Mouse (Mus musculus) kidney, postnatal 0 days (tissue): ENCODE results near the gene Vav2. TPM values are rescaled to one million over a fixed set of nuclear protein-coding genes. Genes with fewer than 3 reads are reported as not detected.
A peak's percentile ranks its signal among the peaks of the same experiment; 100 is the strongest.

Experiments
- ATAC-seq: fragments of 200-750 bp; cut with Nextera tagmentation; replicated peaks from 2 replicates; pipeline ENCODE4 v1.8.0; 2017; ENCODE audit warnings: low read depth, moderate number of reproducible peaks, moderate TSS enrichment, moderate library complexity; ENCODE audit not compliant: low FRiP score
- DNase-seq: peaks from one replicate; pipeline ENCODE4 v3.0.0-alpha.2; 2016; ENCODE audit warnings: low spot score
- H3K27ac ChIP-seq: fragments of 300-500 bp; sonication (generic); 2 replicates; pipeline ENCODE4 v1.5.1; 2014; ENCODE audit warnings: mild to moderate bottlenecking
- H3K27me3 ChIP-seq: fragments of 300-500 bp; sonication (generic); 2 replicates; pipeline ENCODE4 v1.6.1; 2014; ENCODE audit warnings: low read length, mixed read lengths; ENCODE audit not compliant: insufficient read depth
- H3K36me3 ChIP-seq: fragments of 300-500 bp; sonication (generic); 2 replicates; pipeline ENCODE4 v1.6.1; 2014; ENCODE audit warnings: low read length, mixed read lengths; ENCODE audit not compliant: insufficient read depth
- H3K4me1 ChIP-seq: fragments of 300-500 bp; sonication (generic); replicated peaks from 2 replicates; pipeline ENCODE4 v1.6.1; 2014; ENCODE audit warnings: antibody characterized with exemption, low read length, mixed read lengths; ENCODE audit not compliant: insufficient read depth
- H3K4me2 ChIP-seq: fragments of 300-500 bp; sonication (generic); 2 replicates; pipeline ENCODE4 v1.6.1; 2014; ENCODE audit warnings: mild to moderate bottlenecking, low read length, moderate library complexity, mixed read lengths
- H3K4me3 ChIP-seq: fragments of 300-500 bp; sonication (generic); replicated peaks from 2 replicates; pipeline ENCODE4 v1.5.1; 2014; ENCODE audit warnings: low read depth, low read length
- H3K9ac ChIP-seq: fragments of 300-500 bp; sonication (generic); 2 replicates; pipeline ENCODE4 v1.6.1; 2014; ENCODE audit warnings: low read depth, low read length
- H3K9me3 ChIP-seq: fragments of 300-500 bp; sonication (generic); replicated peaks from 2 replicates; pipeline ENCODE4 v1.6.1; 2016; ENCODE audit warnings: low read length, inconsistent platforms, mixed read lengths
- CTCF ChIP-seq: IDR thresholded peaks from 2 replicates; pipeline ENCODE4 v1.5.1; 2016; ENCODE audit warnings: antibody characterized with exemption, low read depth, mild to moderate bottlenecking, moderate library complexity
- WGBS: fragments of 180-500 bp; shearing (Covaris S2); extraction: QIAGEN DNeasy Blood & Tissue Kit; methylation state at CpG from one replicate; pipeline ENCODE4 v1.1.7; 2014; 5-methylcytosine and 5-hydroxymethylcytosine counted together
- polyA plus RNA-seq: library from polyadenylated mRNA; unstranded; fragments of >200 nt; fragmentation: Nextera tagmentation; extraction: Ambion mirVana; gene quantifications from 2 replicates; pipeline ENCODE4 v1.2.1, GENCODE M21; 2015

Gene Vav2
- polyA plus RNA-seq, 1 experiment from 2014 or later, result 4.7 TPM

GRCm38 (mm10) chr2:27381254-27381653 lies 45.6 kb downstream of the Vav2 start:
- Histone ChIP-seq H3K27me3 (no peaks in the 10 kb centered on the region), H3K4me3 (no peak overlapping the region), H3K36me3 (0 out of 2 replicates have a peak, but pooled peaks cover 3% of the 10 kb centered on the region), H3K9me3 (no peaks in the 10 kb centered on the region), H3K4me2 (no peak overlapping the region), H3K9ac (no peak overlapping the region), H3K4me1 (peaks cover 11% of the 10 kb centered on the region; the same call in 1 of the 2 replicates), H3K27ac (peak overlapping the region; percentile 27; the same call in 1 of the 2 replicates)
- no peak for DNase-seq
- 79% methylated on average over 3 of the region's 3 CpGs for WGBS
- no peak for TF ChIP-seq CTCF
- ATAC-seq, result no peak

DNA sequence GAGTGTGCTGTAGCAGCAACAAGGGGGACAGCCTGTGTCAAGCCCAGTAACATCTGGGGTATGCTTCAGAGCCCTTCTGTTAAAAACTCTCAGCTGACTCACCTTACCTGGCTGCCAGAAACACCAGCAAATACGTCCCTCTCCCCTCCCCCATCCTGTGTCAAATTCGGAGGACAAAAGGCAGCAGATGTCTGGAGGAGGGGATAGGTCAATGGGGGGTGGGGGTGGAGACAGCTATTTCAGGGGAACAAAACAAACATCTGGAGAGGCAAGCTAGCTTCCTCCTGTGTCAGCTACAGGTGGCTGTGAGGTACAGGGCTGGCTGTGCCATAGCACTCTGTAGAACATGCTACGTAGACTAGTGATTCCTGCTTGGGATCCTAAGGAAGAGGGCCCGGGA lies 49.0 kb downstream of the Vav2 start:
- 47% methylated on average over 4 of the region's 4 CpGs for WGBS
- peaks cover 11% of the 10 kb centered on the region; the same call in 1 of the 2 replicates for H3K4me1 ChIP-seq
- no peak for TF ChIP-seq CTCF

DNA sequence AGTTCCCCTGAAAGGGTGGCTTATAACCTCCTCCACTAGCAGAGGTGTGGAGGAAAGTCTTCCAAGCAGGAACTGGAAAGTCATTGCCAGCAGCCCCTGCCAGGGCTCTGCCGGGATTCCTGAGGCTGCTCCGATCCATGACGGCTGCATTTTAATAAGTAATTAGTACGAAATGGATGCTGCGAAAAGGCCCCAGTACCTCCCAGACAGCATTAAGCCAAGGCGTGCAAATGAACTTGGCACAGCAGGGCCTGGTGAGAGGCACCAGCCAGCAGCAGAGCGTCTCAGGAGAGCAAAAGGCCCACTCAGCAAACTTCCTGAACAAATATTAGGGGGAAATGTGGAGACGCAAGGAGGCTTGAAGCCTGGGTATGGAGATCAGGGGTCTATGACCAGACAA lies 49.7 kb downstream of the Vav2 start:
- WGBS, result 62% methylated on average over 8 of the region's 8 CpGs

More for the DNA sequence above, 49.0 kb downstream of the Vav2 start:
- Histone ChIP-seq H3K36me3 (no peaks in the 10 kb centered on the region), H3K27me3 (no peaks in the 10 kb centered on the region), H3K4me3 (no peak overlapping the region), H3K27ac (no peak overlapping the region), H3K9me3 (no peaks in the 10 kb centered on the region), H3K4me2 (no peak overlapping the region), H3K9ac (no peak overlapping the region)
- DNase-seq, result no peak
- ATAC-seq, result no peak

DNA sequence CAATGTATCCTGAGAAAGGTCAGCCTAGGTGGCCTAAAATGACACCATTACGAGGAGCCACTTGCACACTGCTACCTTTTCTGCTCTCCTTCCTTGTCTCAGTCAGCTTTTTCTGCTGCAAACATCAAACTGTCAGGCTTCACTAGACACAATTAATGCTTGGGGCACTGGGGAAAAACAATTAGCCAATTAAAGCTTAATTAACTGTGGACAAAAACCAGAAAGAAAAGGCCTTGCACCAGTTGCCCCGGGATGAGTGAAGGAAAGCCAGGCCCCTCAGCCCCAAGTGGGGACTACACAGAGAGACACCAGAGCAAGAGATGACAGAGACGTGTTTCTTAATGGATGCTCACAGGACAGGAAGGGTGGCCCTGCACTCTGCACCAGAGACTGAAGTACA lies 51.7 kb downstream of the Vav2 start:
- TF ChIP-seq CTCF, result no peak
- Histone ChIP-seq H3K9me3 (no peaks in the 10 kb centered on the region), H3K4me1 (peaks cover 7% of the 10 kb centered on the region; the same call in 1 of the 2 replicates), H3K4me3 (no peak overlapping the region), H3K4me2 (no peak overlapping the region), H3K27me3 (no peaks in the 10 kb centered on the region), H3K36me3 (no peaks in the 10 kb centered on the region), H3K27ac (no peak overlapping the region), H3K9ac (no peak overlapping the region)
- DNase-seq, result no peak
- no peak for ATAC-seq
- 16% methylated on average over 3 of the region's 3 CpGs for WGBS

More for the DNA sequence above, 49.7 kb downstream of the Vav2 start:
- Histone ChIP-seq H3K27ac (no peak overlapping the region), H3K9ac (no peak overlapping the region), H3K27me3 (no peaks in the 10 kb centered on the region), H3K4me2 (no peak overlapping the region), H3K9me3 (no peaks in the 10 kb centered on the region), H3K4me3 (no peak overlapping the region), H3K4me1 (peaks cover 11% of the 10 kb centered on the region; the same call in 1 of the 2 replicates), H3K36me3 (no peaks in the 10 kb centered on the region)
- TF ChIP-seq CTCF, result no peak
- ATAC-seq (no peak), DNase-seq (no peak)

DNA sequence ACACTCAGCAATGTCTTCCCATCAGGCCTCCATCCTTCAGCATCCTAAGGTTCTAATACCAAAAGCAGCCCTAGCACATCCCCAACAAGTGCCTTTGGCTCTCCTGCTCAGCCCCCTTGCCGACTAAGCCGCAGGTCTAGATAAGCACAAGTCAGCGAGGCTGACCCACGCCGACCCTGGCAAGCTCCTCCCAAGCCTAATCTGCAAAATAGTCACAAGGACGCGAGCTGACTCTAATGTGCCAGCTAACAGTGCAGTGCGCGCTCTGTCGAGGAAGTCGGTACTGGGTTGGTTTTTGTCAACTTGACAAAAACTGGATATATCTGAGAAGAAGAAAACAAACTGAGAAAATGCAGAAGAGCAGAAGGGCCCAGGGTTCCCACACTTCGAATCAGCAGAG lies 53.5 kb downstream of the Vav2 start:
- no peak overlapping the region for H3K4me3 ChIP-seq
- ATAC-seq (no peak), DNase-seq (no peak)
- no peak overlapping the region for H3K27ac ChIP-seq
- H3K36me3 ChIP-seq, result no peaks in the 10 kb centered on the region
- 57% methylated on average over 12 of the region's 12 CpGs for WGBS
- H3K9ac ChIP-seq, result no peak overlapping the region
- TF ChIP-seq CTCF, result no peak
- H3K4me1 ChIP-seq, result peaks cover 6% of the 10 kb centered on the region; the same call in 1 of the 2 replicates
- H3K27me3 ChIP-seq, result no peaks in the 10 kb centered on the region
- no peak overlapping the region for H3K4me2 ChIP-seq
- no peaks in the 10 kb centered on the region for H3K9me3 ChIP-seq

- H3K27ac ChIP-seq, result no peak overlapping the region
- no peak for TF ChIP-seq CTCF
- H3K4me3 ChIP-seq, result no peak overlapping the region
- H3K9me3 ChIP-seq, result no peaks in the 10 kb centered on the region
- H3K4me1 ChIP-seq, result no peaks in the 10 kb centered on the region
- H3K9ac ChIP-seq, result no peak overlapping the region
- no peak for DNase-seq
- 86% methylated on average over 2 of the region's 2 CpGs for WGBS
- no peak overlapping the region for H3K4me2 ChIP-seq
- no peaks in the 10 kb centered on the region for H3K27me3 ChIP-seq
- H3K36me3 ChIP-seq, result no peaks in the 10 kb centered on the region
- no peak for ATAC-seq
These were observed 55.4 kb downstream of the Vav2 start for GRCm38 (mm10) chr2:27371450-27371849.

- WGBS, result 59% methylated on average over 8 of the region's 8 CpGs
- DNase-seq, result no peak
- no peak overlapping the region for H3K4me3 ChIP-seq
- H3K9me3 ChIP-seq, result no peaks in the 10 kb centered on the region
- no peaks in the 10 kb centered on the region for H3K36me3 ChIP-seq
- H3K9ac ChIP-seq, result no peak overlapping the region
- H3K4me1 ChIP-seq, result no peaks in the 10 kb centered on the region
- no peak overlapping the region for H3K4me2 ChIP-seq
- no peaks in the 10 kb centered on the region for H3K27me3 ChIP-seq
- no peak for TF ChIP-seq CTCF
- no peak overlapping the region for H3K27ac ChIP-seq
- no peak for ATAC-seq
These were observed 57.9 kb downstream of the Vav2 start for GRCm38 (mm10) chr2:27368980-27369379.
